ENCODE assay signal across 13 mouse cellular contexts in genomic region chr11:57829871-57830775, GRCm38 (mm10). TPM values are rescaled to one million over a fixed set of nuclear protein-coding genes. Genes with fewer than 3 reads are reported as not detected.
DNase-seq lines count a peak whose midpoint lies in the region; ATAC-seq and TF ChIP-seq lines count a peak whose summit lies in the region.
"Had no signal": no experiment of that assay in that cellular context is flagged by ENCODE, and none has a peak within 500 bp of the region (broad histone marks: within the 10 kb centered on the region; RNA-seq: fewer than 3 reads in every experiment).

No protein-coding gene starts in this region.

- 38% methylated on average over 17 of the region's 17 CpGs for WGBS in heart, embryonic 16.5 days
- 15% methylated on average over 17 of the region's 17 CpGs for WGBS in limb, embryonic 11.5 days

- peak overlapping the region; percentile 81 for H3K4me2 ChIP-seq in heart, embryonic 16.5 days (ENCODE audit: low read depth, low read length)
- H3K4me2 ChIP-seq in limb, embryonic 11.5 days (ENCODE audit: low read depth, severe bottlenecking): peak overlapping the region; percentile 42; the same call in 1 of the 2 replicates

- H3K27ac ChIP-seq in heart, embryonic 16.5 days (ENCODE audit: low read length): peak overlapping the region; percentile 4; the same call in 1 of the 2 replicates
- no peak overlapping the region for H3K27ac ChIP-seq in limb, embryonic 11.5 days (replicated peaks; ENCODE audit: low read depth, low read length)
- H3K27ac ChIP-seq: midbrain, embryonic 12.5 days had no signal

- no peak for DNase-seq in heart, postnatal 4 days
- DNase-seq in R1 (ENCODE audit: low read depth, low spot score): peak; percentile 48
- peak; percentile 64 for DNase-seq in limb, embryonic 11.5 days (ENCODE audit: low spot score)
- no peak for DNase-seq in spleen, adult 18-20 months
- no peak for DNase-seq in lung, adult 18-20 months
- DNase-seq: cerebellum, adult 9-11 months; gastrocnemius, postnatal 25 days; kidney, adult 11 months had no signal

- H3K4me1 ChIP-seq in heart, embryonic 16.5 days (ENCODE audit: control insufficient read depth, insufficient read depth, low read length): peaks cover 12% of the 10 kb centered on the region
- H3K4me1 ChIP-seq in E14TG2a.4 (replicated peaks; ENCODE audit: low read depth, low read length): peaks cover 70% of the 10 kb centered on the region
- peaks cover 30% of the 10 kb centered on the region for H3K4me1 ChIP-seq in limb, embryonic 11.5 days (ENCODE audit: control insufficient read depth, insufficient read depth, low read length)

- TF ChIP-seq CTCF in E14TG2a.4 (conservative IDR thresholded peaks at IDR 0.05; ENCODE audit: low read length): no peak

- H3K27me3 ChIP-seq in heart, embryonic 16.5 days (ENCODE audit: control insufficient read depth, insufficient read depth, low read length): peaks cover 48% of the 10 kb centered on the region
- H3K27me3 ChIP-seq in E14TG2a.4 (ENCODE audit: insufficient read depth, low read length): peaks cover 92% of the 10 kb centered on the region
- H3K27me3 ChIP-seq in limb, embryonic 11.5 days (ENCODE audit: control insufficient read depth, insufficient read depth, low read length): peaks cover 79% of the 10 kb centered on the region

- peak overlapping the region; percentile 48 for H3K4me3 ChIP-seq in heart, embryonic 16.5 days (ENCODE audit: low read length)
- peak overlapping the region; percentile 32 for H3K4me3 ChIP-seq in E14TG2a.4 (replicated peaks; ENCODE audit: low read length)
- peak overlapping the region; percentile 21 for H3K4me3 ChIP-seq in limb, embryonic 11.5 days (ENCODE audit: low read depth, low read length)

- no peak for ATAC-seq in heart, embryonic 16.5 days (replicated peaks; ENCODE audit: extremely low read depth, insufficient read depth, low FRiP score)
- no peak for ATAC-seq in limb, embryonic 11.5 days (ENCODE audit: insufficient number of reproducible peaks, low FRiP score, low TSS enrichment, low read depth)

- H3K9ac ChIP-seq in heart, embryonic 16.5 days (ENCODE audit: low read length): peak overlapping the region; percentile 49
- H3K9ac ChIP-seq in limb, embryonic 11.5 days (ENCODE audit: low read length): no peak overlapping the region
- H3K9ac ChIP-seq: midbrain, embryonic 12.5 days had no signal

- H3K9me3 ChIP-seq in heart, embryonic 16.5 days (replicated peaks; ENCODE audit: control insufficient read depth, low read length): no peaks in the 10 kb centered on the region
- H3K9me3 ChIP-seq in E14TG2a.4 (ENCODE audit: low read length): no peaks in the 10 kb centered on the region
- H3K9me3 ChIP-seq in limb, embryonic 11.5 days (ENCODE audit: control insufficient read depth, low read length): no peaks in the 10 kb centered on the region
- H3K9me3 ChIP-seq: midbrain, embryonic 12.5 days had no signal

- H3K36me3 ChIP-seq in heart, embryonic 16.5 days (ENCODE audit: control insufficient read depth, insufficient read depth): no peaks in the 10 kb centered on the region
- no peaks in the 10 kb centered on the region for H3K36me3 ChIP-seq in E14TG2a.4 (ENCODE audit: insufficient read depth, low read length)
- H3K36me3 ChIP-seq in limb, embryonic 11.5 days (ENCODE audit: control insufficient read depth, insufficient read depth, low read length): no peaks in the 10 kb centered on the region
- H3K36me3 ChIP-seq: midbrain, embryonic 12.5 days had no signal

RNA-seq across cellular contexts. Expression of gene Hand1, which starts 2.5 kb away (rescaled TPM):
- polyA plus RNA-seq in heart, embryonic 16.5 days (2015; fragmentation: Nextera tagmentation; extraction: Ambion mirVana): 7.9 and 9.7 TPM in 2 replicates
- under 1 TPM; 0.74 to 0.81 TPM for total RNA-seq in heart, postnatal 4 days (2021)
- 2.6 and 3.0 TPM in 2 replicates for polyA plus RNA-seq in limb, embryonic 11.5 days (2014; fragmentation: Nextera tagmentation; extraction: Ambion mirVana)
- total RNA-seq: CH12.LX; gastrocnemius, postnatal 25 days; left cerebral cortex, postnatal 10 days had no signal
- polyA plus RNA-seq: midbrain, embryonic 12.5 days had no signal

RNA-seq across cellular contexts. Expression of gene Sap30l, which starts 28.7 kb away (rescaled TPM):
- polyA plus RNA-seq in heart, embryonic 16.5 days (2015; fragmentation: Nextera tagmentation; extraction: Ambion mirVana): 5.7 and 7.6 TPM in 2 replicates
- 10 to 100 TPM; 31.9 to 36.7 TPM for total RNA-seq in heart, postnatal 4 days (2021)
- polyA plus RNA-seq in limb, embryonic 11.5 days (2014; fragmentation: Nextera tagmentation; extraction: Ambion mirVana): 14.1 and 15.2 TPM in 2 replicates

Comparison
In these comparisons a context has a peak if more than half of its experiments do, and no peak if none do; other contexts are left out.
1. DNase-seq: peak in R1 (single experiment) and limb, embryonic 11.5 days (single experiment); none in heart, postnatal 4 days (single experiment), spleen, adult 18-20 months (0 of 2) and lung, adult 18-20 months (0 of 2).
2. Peak in every context shown above with its lines, with median percentiles within 50 percentile points of each other: H3K4me3 ChIP-seq.